Mouse (Mus musculus) adrenal gland, postnatal 14 days (tissue): Measurements from ENCODE around the gene Cyp2s1. TPM values are rescaled to one million over a fixed set of nuclear protein-coding genes. Genes with fewer than 3 reads are reported as not detected.
"Not testable (repeated sequence)": the region's sequence is repeated elsewhere in the genome, so short reads cannot be mapped to it uniquely, and the experiment has no call there.

Source experiments
- DNase-seq: peaks from one replicate; pipeline ENCODE4 v3.0.0; 2021; ENCODE audit warnings: mixed read lengths
- total RNA-seq: library from RNA; stranded (reverse); gene quantifications from 2 replicates; pipeline ENCODE4 v1.2.3, GENCODE M21; 2021

Cyp2s1 gene
- total RNA-seq, 1 experiment from 2014 or later = 2.9 TPM

GRCm38 (mm10) chr7:25811716-25812115 is 5.0 kb downstream of the Cyp2s1 start:
- no peak for DNase-seq

GRCm38 (mm10) chr7:25805631-25806343 is 10.9 kb downstream of the Cyp2s1 start:
- DNase-seq = peak; percentile 88

GRCm38 (mm10) chr7:25804792-25805191 is 11.9 kb downstream of the Cyp2s1 start:
- DNase-seq = no peak

- no peak for DNase-seq
Measured at GRCm38 (mm10) chr7:25803460-25803859, 13.3 kb downstream of the Cyp2s1 start.

GRCm38 (mm10) chr7:25802241-25803125 is 14.2 kb downstream of the Cyp2s1 start:
- DNase-seq = peak; percentile 74

GRCm38 (mm10) chr7:25801031-25801430 is 15.7 kb downstream of the Cyp2s1 start:
- DNase-seq = no peak

- DNase-seq = no peak
Measured at GRCm38 (mm10) chr7:25799369-25799768, 17.3 kb downstream of the Cyp2s1 start.

GRCm38 (mm10) chr7:25798540-25798939 is 18.2 kb downstream of the Cyp2s1 start:
- no peak for DNase-seq

GRCm38 (mm10) chr7:25794775-25795174 is 21.9 kb downstream of the Cyp2s1 start:
- no peak for DNase-seq

- peak; percentile 71 for DNase-seq
Measured at GRCm38 (mm10) chr7:25793679-25794078, 23.0 kb downstream of the Cyp2s1 start.

GRCm38 (mm10) chr7:25792966-25793365 is 23.7 kb downstream of the Cyp2s1 start:
- not testable (repeated sequence) for DNase-seq

GRCm38 (mm10) chr7:25790615-25791014 is 26.1 kb downstream of the Cyp2s1 start:
- peak; percentile 48 for DNase-seq

- no peak for DNase-seq
Measured at GRCm38 (mm10) chr7:25789129-25789440, 27.6 kb downstream of the Cyp2s1 start.

GRCm38 (mm10) chr7:25788220-25789128 is 28.2 kb downstream of the Cyp2s1 start, which contains the start of gene Axl:
TSS of gene Axl (minus strand) at chr7:25788705.
- DNase-seq = peak; percentile 71

- no peak for DNase-seq
Measured at GRCm38 (mm10) chr7:25787456-25788219, 29.1 kb downstream of the Cyp2s1 start.

GRCm38 (mm10) chr7:25786974-25787373 is 29.7 kb downstream of the Cyp2s1 start:
- DNase-seq = no peak

GRCm38 (mm10) chr7:25785752-25786151 is 31.0 kb downstream of the Cyp2s1 start:
- DNase-seq = no peak

- no peak for DNase-seq
Measured at GRCm38 (mm10) chr7:25784808-25785207, 31.9 kb downstream of the Cyp2s1 start.

GRCm38 (mm10) chr7:25783746-25784145 is 33.0 kb downstream of the Cyp2s1 start:
- DNase-seq = no peak

GRCm38 (mm10) chr7:25782744-25783143 is 34.0 kb downstream of the Cyp2s1 start:
- DNase-seq = no peak

GRCm38 (mm10) chr7:25781937-25782610 is 34.6 kb downstream of the Cyp2s1 start:
- no peak for DNase-seq
